Mouse (Mus musculus) ES-E14 (cell line): ENCODE measurements around the gene Zbp1. TPM values are rescaled to one million over a fixed set of nuclear protein-coding genes. Genes with fewer than 3 reads are reported as not detected.

ENCODE experiments used
- DNase-seq: peaks from one replicate; pipeline ENCODE4 v3.0.0-alpha.2; 2013; ENCODE audit warnings: low read depth, low spot score
- H3K27ac ChIP-seq: 2 replicates; pipeline ENCODE4 v1.5.1; 2012; ENCODE audit warnings: low read depth, mild to moderate bottlenecking, low read length, moderate library complexity, mixed read lengths; ENCODE audit not compliant: poor library complexity, insufficient read depth, severe bottlenecking
- H3K36me3 ChIP-seq: 2 replicates; pipeline ENCODE4 v1.6.1; 2012; ENCODE audit warnings: mild to moderate bottlenecking, low read length, moderate library complexity, mixed read lengths; ENCODE audit not compliant: control insufficient read depth, poor library complexity, insufficient read depth, severe bottlenecking
- H3K4me1 ChIP-seq, 2 experiments: fragments of 150-350 bp in 1 of 2; sonication (generic) in 1 of 2; 2 replicates each; pipeline ENCODE4 v1.6.1; 2012; ENCODE audit warnings: low read length in 2 of 2, mild to moderate bottlenecking in 1 of 2, mixed read lengths in 1 of 2; ENCODE audit not compliant: control insufficient read depth in 2 of 2, insufficient read depth in 2 of 2, poor library complexity in 1 of 2
- H3K4me3 ChIP-seq, 2 experiments: fragments of 150-350 bp in 1 of 2; sonication (generic) in 1 of 2; 2 replicates each; pipeline ENCODE4 v1.5.1; 2012; ENCODE audit warnings: low read length in 2 of 2, low read depth in 1 of 2, mild to moderate bottlenecking in 1 of 2, mixed read lengths in 1 of 2; ENCODE audit not compliant: insufficient read depth in 1 of 2, poor library complexity in 1 of 2, severe bottlenecking in 1 of 2
- H3K9ac ChIP-seq: 2 replicates; pipeline ENCODE4 v1.6.1; 2012; ENCODE audit warnings: low read depth, mild to moderate bottlenecking, low read length, mixed read lengths; ENCODE audit not compliant: poor library complexity, insufficient read depth, severe bottlenecking
- H3K9me3 ChIP-seq: fragments of 150-350 bp; sonication (generic); 2 replicates; pipeline ENCODE4 v1.6.1; 2012; ENCODE audit warnings: low read depth, mild to moderate bottlenecking, low read length; ENCODE audit not compliant: control insufficient read depth, insufficient read depth
- CHD2 ChIP-seq: IDR thresholded peaks from 2 replicates; pipeline ENCODE4 v1.6.1; 2014; ENCODE audit warnings: mild to moderate bottlenecking, low read depth, low read length, inconsistent platforms
- HCFC1 ChIP-seq: IDR thresholded peaks from 2 replicates; pipeline ENCODE4 v1.6.1; 2012; ENCODE audit warnings: low read length, inconsistent platforms, borderline replicate concordance; ENCODE audit not compliant: insufficient read depth
- MAFK ChIP-seq: IDR thresholded peaks from 2 replicates; pipeline ENCODE4 v1.6.1; 2014; ENCODE audit warnings: mild to moderate bottlenecking, low read depth, low read length, inconsistent platforms; ENCODE audit not compliant: insufficient read depth
- ZC3H11A ChIP-seq: IDR thresholded peaks from 2 replicates; pipeline ENCODE4 v1.6.1; 2012; ENCODE audit warnings: low read depth, mild to moderate bottlenecking, inconsistent platforms, low read length, borderline replicate concordance
- ZNF384 ChIP-seq: IDR thresholded peaks from 2 replicates; pipeline ENCODE4 v1.6.1; 2012; ENCODE audit warnings: low read depth, low read length, inconsistent platforms
- in situ Hi-C, 2 experiments: fragments of 600-800 bp; cut with MboI; formaldehyde crosslinking; loops; one replicate each; pipeline ENCODE4 v1.15.1; 2025; ENCODE audit warnings: low sequenced_read_pairs in 2 of 2, inconsistent platforms in 1 of 2; ENCODE audit not compliant: unreplicated experiment in 2 of 2
- total RNA-seq: library from RNA; depleted of rRNA; stranded (reverse); fragments of 300-350 nt; gene quantifications from 2 replicates; pipeline ENCODE4 v1.2.3, GENCODE M21; 2012

The Zbp1 gene
- total RNA-seq, 1 experiment, result 0.67 TPM

- in situ Hi-C loops, result no loop called here
- Histone ChIP-seq H3K9ac (no peak overlapping the region), H3K9me3 (no peaks in the 10 kb centered on the region), H3K4me3 (no peak overlapping the region), H3K4me1 (peaks cover 8 to 56% of the 10 kb centered on the region in 2 experiments), H3K36me3 (no peaks in the 10 kb centered on the region), H3K27ac (no peak overlapping the region)
- no peak for TF ChIP-seq MAFK
- TF ChIP-seq ZNF384, result no peak
- no peak for TF ChIP-seq HCFC1
- TF ChIP-seq ZC3H11A, result no peak
- no peak for TF ChIP-seq CHD2
- no peak for DNase-seq
Observed at GRCm38 (mm10) chr2:173264467-173265128, 45.9 kb upstream of the Zbp1 start.

GRCm38 (mm10) chr2:173263636-173264330 is 45.1 kb upstream of the Zbp1 start:
- in situ Hi-C loops, result no loop called here
- H3K4me1 ChIP-seq, result peaks cover 8 to 58% of the 10 kb centered on the region in 2 experiments
- no peaks in the 10 kb centered on the region for H3K36me3 ChIP-seq
- no peak overlapping the region for H3K9ac ChIP-seq
- H3K9me3 ChIP-seq, result no peaks in the 10 kb centered on the region
- H3K27ac ChIP-seq, result no peak overlapping the region
- no peak for DNase-seq
- TF ChIP-seq MAFK (no peak), HCFC1 (no peak), CHD2 (no peak), ZNF384 (no peak), ZC3H11A (no peak)
- no peak overlapping the region for H3K4me3 ChIP-seq

- Histone ChIP-seq H3K36me3 (no peaks in the 10 kb centered on the region), H3K9ac (peak overlapping the region; percentile 20; the same call in 1 of the 2 replicates), H3K9me3 (no peaks in the 10 kb centered on the region), H3K4me1 (peaks cover 6 to 63% of the 10 kb centered on the region in 2 experiments), H3K27ac (no peak overlapping the region), H3K4me3 (no peak overlapping the region)
- TF ChIP-seq CHD2 (no peak), ZC3H11A (no peak), ZNF384 (no peak), HCFC1 (no peak), MAFK (no peak)
- no peak for DNase-seq
- in situ Hi-C loops, result no loop called here
Observed at GRCm38 (mm10) chr2:173261497-173261896, 42.8 kb upstream of the Zbp1 start.

GRCm38 (mm10) chr2:173258459-173259091 is 39.9 kb upstream of the Zbp1 start:
- in situ Hi-C loops, result no loop called here
- H3K36me3 ChIP-seq, result no peaks in the 10 kb centered on the region
- H3K27ac ChIP-seq, result no peak overlapping the region
- TF ChIP-seq ZNF384, result no peak
- no peak for TF ChIP-seq MAFK
- TF ChIP-seq CHD2, result no peak
- TF ChIP-seq HCFC1, result no peak
- no peak for TF ChIP-seq ZC3H11A
- no peak for DNase-seq
- peaks cover 0 to 62% of the 10 kb centered on the region in 2 experiments for H3K4me1 ChIP-seq
- H3K9me3 ChIP-seq, result no peaks in the 10 kb centered on the region
- no peak overlapping the region for H3K4me3 ChIP-seq
- no peak overlapping the region for H3K9ac ChIP-seq
